Mouse (Mus musculus): ENCODE data around the gene Vps35l. TPM values are rescaled to one million over a fixed set of nuclear protein-coding genes. Genes with fewer than 3 reads are reported as not detected.

The Vps35l gene
- polyA plus RNA-seq, 1 experiment from 2014 or later: 85.8 TPM

- ATAC-seq: no peak
- peak overlapping the region; percentile 51 for H3K4me2 ChIP-seq (ENCODE audit: low read depth, low read length)
- H3K27ac ChIP-seq (ENCODE audit: low read length): 0 out of 2 replicates have a peak overlapping the region, but pooled peaks have one; percentile 91
- H3K36me3 ChIP-seq (ENCODE audit: control insufficient read depth, insufficient read depth, low read length): no peaks in the 10 kb centered on the region
- no peaks in the 10 kb centered on the region for H3K9me3 ChIP-seq (ENCODE audit: control insufficient read depth, low read length)
- 38% methylated on average over 6 of the region's 6 CpGs for WGBS
- H3K4me1 ChIP-seq (ENCODE audit: control insufficient read depth, insufficient read depth, low read length): peaks cover 7% of the 10 kb centered on the region; the same call in 1 of the 2 replicates
- peak overlapping the region; percentile 85; the same call in 1 of the 2 replicates for H3K9ac ChIP-seq (ENCODE audit: low read depth, low read length)
- no peaks in the 10 kb centered on the region for H3K27me3 ChIP-seq (replicated peaks; ENCODE audit: control insufficient read depth, insufficient read depth, low read length)
- peak overlapping the region; percentile 85 for H3K4me3 ChIP-seq (ENCODE audit: low read length)
Measured at GRCm38 (mm10) chr7:118706051-118706450, 34.0 kb upstream of the Vps35l start.

GRCm38 (mm10) chr7:118706488-118706887 is 33.5 kb upstream of the Vps35l start:
- H3K4me2 ChIP-seq (ENCODE audit: low read depth, low read length): no peak overlapping the region
- H3K9ac ChIP-seq (ENCODE audit: low read depth, low read length): no peak overlapping the region
- WGBS: 88% methylated on average over 5 of the region's 5 CpGs
- H3K27me3 ChIP-seq (replicated peaks; ENCODE audit: control insufficient read depth, insufficient read depth, low read length): no peaks in the 10 kb centered on the region
- no peak overlapping the region for H3K27ac ChIP-seq (ENCODE audit: low read length)
- no peak for ATAC-seq
- H3K4me3 ChIP-seq (ENCODE audit: low read length): no peak overlapping the region
- peaks cover 7% of the 10 kb centered on the region; the same call in 1 of the 2 replicates for H3K4me1 ChIP-seq (ENCODE audit: control insufficient read depth, insufficient read depth, low read length)
- no peaks in the 10 kb centered on the region for H3K36me3 ChIP-seq (ENCODE audit: control insufficient read depth, insufficient read depth, low read length)
- no peaks in the 10 kb centered on the region for H3K9me3 ChIP-seq (ENCODE audit: control insufficient read depth, low read length)

- WGBS: 43% methylated on average over 2 of the region's 2 CpGs
- Histone ChIP-seq H3K9me3 (ENCODE audit: control insufficient read depth, low read length) (no peaks in the 10 kb centered on the region), H3K36me3 (ENCODE audit: control insufficient read depth, insufficient read depth, low read length) (no peaks in the 10 kb centered on the region), H3K27me3 (replicated peaks; ENCODE audit: control insufficient read depth, insufficient read depth, low read length) (no peaks in the 10 kb centered on the region), H3K4me1 (ENCODE audit: control insufficient read depth, insufficient read depth, low read length) (peaks cover 7% of the 10 kb centered on the region; the same call in 1 of the 2 replicates), H3K9ac (ENCODE audit: low read depth, low read length) (no peak overlapping the region), H3K27ac (ENCODE audit: low read length) (no peak overlapping the region), H3K4me3 (ENCODE audit: low read length) (no peak overlapping the region), H3K4me2 (ENCODE audit: low read depth, low read length) (no peak overlapping the region)
- no peak for ATAC-seq
Measured at GRCm38 (mm10) chr7:118707216-118707615, 32.8 kb upstream of the Vps35l start.

GRCm38 (mm10) chr7:118708002-118708401 is 32.0 kb upstream of the Vps35l start:
- Histone ChIP-seq H3K27me3 (replicated peaks; ENCODE audit: control insufficient read depth, insufficient read depth, low read length) (no peaks in the 10 kb centered on the region), H3K4me1 (ENCODE audit: control insufficient read depth, insufficient read depth, low read length) (peaks cover 8% of the 10 kb centered on the region), H3K9me3 (ENCODE audit: control insufficient read depth, low read length) (no peaks in the 10 kb centered on the region), H3K4me2 (ENCODE audit: low read depth, low read length) (no peak overlapping the region), H3K27ac (ENCODE audit: low read length) (no peak overlapping the region), H3K36me3 (ENCODE audit: control insufficient read depth, insufficient read depth, low read length) (no peaks in the 10 kb centered on the region), H3K4me3 (ENCODE audit: low read length) (no peak overlapping the region), H3K9ac (ENCODE audit: low read depth, low read length) (no peak overlapping the region)
- 61% methylated on average over 4 of the region's 4 CpGs for WGBS
- peak; percentile 26; the same call in 1 of the 2 replicates for ATAC-seq

- WGBS: 70% methylated on average over 5 of the region's 5 CpGs
- H3K9me3 ChIP-seq (ENCODE audit: control insufficient read depth, low read length): no peaks in the 10 kb centered on the region
- H3K9ac ChIP-seq (ENCODE audit: low read depth, low read length): no peak overlapping the region
- no peak for ATAC-seq
- no peaks in the 10 kb centered on the region for H3K36me3 ChIP-seq (ENCODE audit: control insufficient read depth, insufficient read depth, low read length)
- H3K4me3 ChIP-seq (ENCODE audit: low read length): no peak overlapping the region
- H3K27me3 ChIP-seq (replicated peaks; ENCODE audit: control insufficient read depth, insufficient read depth, low read length): no peaks in the 10 kb centered on the region
- H3K27ac ChIP-seq (ENCODE audit: low read length): no peak overlapping the region
- H3K4me1 ChIP-seq (ENCODE audit: control insufficient read depth, insufficient read depth, low read length): peaks cover 14% of the 10 kb centered on the region
- no peak overlapping the region for H3K4me2 ChIP-seq (ENCODE audit: low read depth, low read length)
Measured at GRCm38 (mm10) chr7:118710776-118711175, 29.2 kb upstream of the Vps35l start.

GRCm38 (mm10) chr7:118712228-118713173 is 27.5 kb upstream of the Vps35l start, which contains the start of gene Ccp110:
TSS of gene Ccp110 (plus strand) at chr7:118712552.
- H3K27me3 ChIP-seq (replicated peaks; ENCODE audit: control insufficient read depth, insufficient read depth, low read length): no peaks in the 10 kb centered on the region
- peaks cover 11% of the 10 kb centered on the region for H3K4me1 ChIP-seq (ENCODE audit: control insufficient read depth, insufficient read depth, low read length)
- peak; percentile 94 for ATAC-seq
- H3K27ac ChIP-seq (ENCODE audit: low read length): peak within 1 kb of the TSS; percentile 21; the same call in 1 of the 2 replicates
- H3K36me3 ChIP-seq (ENCODE audit: control insufficient read depth, insufficient read depth, low read length): no peaks in the 10 kb centered on the region
- H3K9me3 ChIP-seq (ENCODE audit: control insufficient read depth, low read length): no peaks in the 10 kb centered on the region
- peak within 1 kb of the TSS; percentile 84 for H3K4me3 ChIP-seq (ENCODE audit: low read length)
- H3K4me2 ChIP-seq (ENCODE audit: low read depth, low read length): peak within 1 kb of the TSS; percentile 80
- WGBS: under 1% methylated on average over 48 of the region's 48 CpGs
- H3K9ac ChIP-seq (ENCODE audit: low read depth, low read length): peak within 1 kb of the TSS; percentile 80

GRCm38 (mm10) chr7:118714873-118715272 is 25.2 kb upstream of the Vps35l start:
- Histone ChIP-seq H3K36me3 (ENCODE audit: control insufficient read depth, insufficient read depth, low read length) (no peaks in the 10 kb centered on the region), H3K27ac (ENCODE audit: low read length) (no peak overlapping the region), H3K9ac (ENCODE audit: low read depth, low read length) (no peak overlapping the region), H3K9me3 (ENCODE audit: control insufficient read depth, low read length) (no peaks in the 10 kb centered on the region), H3K27me3 (replicated peaks; ENCODE audit: control insufficient read depth, insufficient read depth, low read length) (no peaks in the 10 kb centered on the region), H3K4me3 (ENCODE audit: low read length) (no peak overlapping the region), H3K4me2 (ENCODE audit: low read depth, low read length) (no peak overlapping the region), H3K4me1 (ENCODE audit: control insufficient read depth, insufficient read depth, low read length) (peaks cover 11% of the 10 kb centered on the region)
- ATAC-seq: no peak
- 91% methylated on average over 1 of the region's 1 CpGs for WGBS

GRCm38 (mm10) chr7:118718066-118718465 is 22.0 kb upstream of the Vps35l start:
- Histone ChIP-seq H3K27ac (ENCODE audit: low read length) (no peak overlapping the region), H3K9me3 (ENCODE audit: control insufficient read depth, low read length) (no peaks in the 10 kb centered on the region), H3K4me3 (ENCODE audit: low read length) (no peak overlapping the region), H3K4me1 (ENCODE audit: control insufficient read depth, insufficient read depth, low read length) (peaks cover 9% of the 10 kb centered on the region), H3K27me3 (replicated peaks; ENCODE audit: control insufficient read depth, insufficient read depth, low read length) (no peaks in the 10 kb centered on the region), H3K36me3 (ENCODE audit: control insufficient read depth, insufficient read depth, low read length) (no peaks in the 10 kb centered on the region; the same call in 1 of the 2 replicates), H3K4me2 (ENCODE audit: low read depth, low read length) (no peak overlapping the region), H3K9ac (ENCODE audit: low read depth, low read length) (no peak overlapping the region)
- 91% methylated on average over 4 of the region's 4 CpGs for WGBS
- ATAC-seq: no peak

GRCm38 (mm10) chr7:118723927-118724326 is 16.1 kb upstream of the Vps35l start:
- no peak overlapping the region for H3K9ac ChIP-seq (ENCODE audit: low read depth, low read length)
- H3K36me3 ChIP-seq (ENCODE audit: control insufficient read depth, insufficient read depth, low read length): no peaks in the 10 kb centered on the region; the same call in 1 of the 2 replicates
- H3K27me3 ChIP-seq (replicated peaks; ENCODE audit: control insufficient read depth, insufficient read depth, low read length): no peaks in the 10 kb centered on the region
- no peak overlapping the region for H3K4me3 ChIP-seq (ENCODE audit: low read length)
- H3K4me2 ChIP-seq (ENCODE audit: low read depth, low read length): no peak overlapping the region
- H3K4me1 ChIP-seq (ENCODE audit: control insufficient read depth, insufficient read depth, low read length): no peaks in the 10 kb centered on the region
- 93% methylated on average over 9 of the region's 9 CpGs for WGBS
- no peaks in the 10 kb centered on the region for H3K9me3 ChIP-seq (ENCODE audit: control insufficient read depth, low read length)
- no peak overlapping the region for H3K27ac ChIP-seq (ENCODE audit: low read length)
- no peak for ATAC-seq

All from intestine, embryonic 16.5 days (tissue).